Mouse (Mus musculus) olfactory bulb, adult 2 months (tissue): ENCODE measurements at regions not wholly inside any gene's neighbourhood (a gene's known extent, or its start where the extent isn't known, plus 50 kb on each side); places are given as distances from the start of the nearest gene placed in this dataset.

Experiments used
- CTCF ChIP-seq: fragments of 200-500 bp; IDR thresholded peaks from 2 replicates; pipeline ENCODE4 v1.5.1; 2012; ENCODE audit warnings: low read depth, mild to moderate bottlenecking, low read length, moderate library complexity; ENCODE audit not compliant: insufficient read depth
- POLR2A ChIP-seq: fragments of 200-500 bp; IDR thresholded peaks from 2 replicates; pipeline ENCODE4 v1.6.1; 2012; ENCODE audit warnings: mild to moderate bottlenecking, low read depth, low read length, moderate library complexity; ENCODE audit not compliant: insufficient read depth

DNA sequence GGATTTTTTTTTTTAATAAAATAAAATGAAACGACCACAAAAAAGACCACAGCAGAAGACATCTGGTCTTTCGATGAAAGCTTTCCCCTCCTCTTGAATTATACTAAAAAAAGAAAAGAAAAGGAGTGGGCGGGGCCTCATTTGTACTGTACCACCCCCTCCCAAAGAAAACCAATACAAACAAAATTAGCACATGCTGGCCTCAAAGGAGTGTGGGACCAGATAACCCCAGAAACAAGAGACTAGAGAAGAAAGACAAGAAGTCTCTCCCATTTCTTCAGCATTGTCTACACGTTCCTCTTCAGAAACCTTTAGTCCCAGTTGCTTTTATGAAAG is 174.5 kb upstream of the Lpp start:
- TF ChIP-seq POLR2A (no peak), CTCF (no peak)
